Mouse (Mus musculus): ENCODE data around the gene Spon1.

Gene Spon1

GRCm38 (mm10) chr7:114011726-114012443 lies 246.1 kb downstream of the Spon1 start:
- DNase-seq: no peak

GRCm38 (mm10) chr7:114016001-114016949 lies 250.5 kb downstream of the Spon1 start:
- DNase-seq: no peak

- DNase-seq: peak; percentile 65
These were observed 253.1 kb downstream of the Spon1 start for GRCm38 (mm10) chr7:114018861-114019260.

- DNase-seq: peak; percentile 26
These were observed 254.4 kb downstream of the Spon1 start for GRCm38 (mm10) chr7:114020057-114020703.

- peak; percentile 53 for DNase-seq
These were observed 254.9 kb downstream of the Spon1 start for GRCm38 (mm10) chr7:114020704-114021093.

- no peak for DNase-seq
These were observed 261.1 kb downstream of the Spon1 start for GRCm38 (mm10) chr7:114026923-114027322.

GRCm38 (mm10) chr7:114027406-114027805 lies 261.6 kb downstream of the Spon1 start:
- no peak for DNase-seq

GRCm38 (mm10) chr7:114028828-114029227 lies 263.0 kb downstream of the Spon1 start:
- no peak for DNase-seq

- DNase-seq: peak; percentile 44
These were observed 263.8 kb downstream of the Spon1 start for GRCm38 (mm10) chr7:114029596-114029995.

GRCm38 (mm10) chr7:114037237-114037636 lies 271.4 kb downstream of the Spon1 start:
- DNase-seq: no peak

GRCm38 (mm10) chr7:114041349-114041748 lies 275.6 kb downstream of the Spon1 start:
- no peak for DNase-seq

- DNase-seq: no peak
These were observed 277.5 kb downstream of the Spon1 start for GRCm38 (mm10) chr7:114042973-114043928.

GRCm38 (mm10) chr7:114043929-114044549 lies 278.2 kb downstream of the Spon1 start:
- DNase-seq: no peak

GRCm38 (mm10) chr7:114045814-114046213 lies 280.0 kb downstream of the Spon1 start:
- no peak for DNase-seq

GRCm38 (mm10) chr7:114053720-114054119 lies 287.9 kb downstream of the Spon1 start:
- DNase-seq: no peak

- DNase-seq: no peak
These were observed 292.4 kb downstream of the Spon1 start for GRCm38 (mm10) chr7:114058166-114058565.

- DNase-seq: no peak
These were observed 293.2 kb downstream of the Spon1 start for GRCm38 (mm10) chr7:114058927-114059441.

- no peak for DNase-seq
These were observed 294.6 kb downstream of the Spon1 start for GRCm38 (mm10) chr7:114060445-114060844.

GRCm38 (mm10) chr7:114062451-114062850 lies 296.7 kb downstream of the Spon1 start:
- DNase-seq: no peak

GRCm38 (mm10) chr7:114063534-114063933 lies 297.7 kb downstream of the Spon1 start:
- DNase-seq: no peak

GRCm38 (mm10) chr7:114063966-114064365 lies 298.2 kb downstream of the Spon1 start:
- no peak for DNase-seq

Measured in kidney, adult 11 months (tissue).